Comparison of ENCODE assay signal across 7 mouse cellular contexts in genomic region chr7:100520663-100521285, GRCm38 (mm10). TPM values are rescaled to one million over a fixed set of nuclear protein-coding genes. Genes with fewer than 3 reads are reported as not detected.
A peak's percentile ranks its signal among the peaks of the same experiment; 100 is the strongest.
DNase-seq lines count a peak whose midpoint lies in the region; ATAC-seq lines count a peak whose summit lies in the region.

No protein-coding gene starts in this region.

- H3K9me3 ChIP-seq in midbrain, embryonic 13.5 days, result no peaks in the 10 kb centered on the region

- 21% methylated on average over 10 of the region's 10 CpGs for WGBS in midbrain, embryonic 13.5 days

- H3K27me3 ChIP-seq in midbrain, embryonic 13.5 days, result no peaks in the 10 kb centered on the region

- intact Hi-C loops in left cerebral cortex, postnatal 25 days (cut with DNase I), result loop anchor here (1.0 to 10.0 kb wide), 4 partner anchors 117 to 347 kb away; no protein-coding TSS in a partner anchor

- H3K9ac ChIP-seq in midbrain, embryonic 13.5 days (replicated peaks), result no peak overlapping the region

- no peaks in the 10 kb centered on the region for H3K4me1 ChIP-seq in midbrain, embryonic 13.5 days (replicated peaks)

- H3K36me3 ChIP-seq in midbrain, embryonic 13.5 days, result no peaks in the 10 kb centered on the region

- peak; percentile 78 for DNase-seq in T-cell, adult 2 months (ENCODE audit: low spot score)
- DNase-seq in cerebellum, postnatal 10 days, result peak; percentile 92 to 94
- DNase-seq in gastrocnemius, adult 18-20 months (ENCODE audit: low spot score), result peak; percentile 87
- DNase-seq in induced T-regulatory cell, adult 2 months (ENCODE audit: low read depth), result peak; percentile 89
- peak; percentile 65 to 82 for DNase-seq in left cerebral cortex, postnatal 25 days (ENCODE audit: low spot score in 2 of 2)
- DNase-seq in spleen, adult 18-20 months, result peak; percentile 57 to 82

- H3K27ac ChIP-seq in midbrain, embryonic 13.5 days, result no peak overlapping the region

- H3K4me2 ChIP-seq in midbrain, embryonic 13.5 days (replicated peaks), result no peak overlapping the region; the same call in 1 of the 2 replicates

- ATAC-seq in midbrain, embryonic 13.5 days, result peak; percentile 72

- no peak overlapping the region for H3K4me3 ChIP-seq in midbrain, embryonic 13.5 days (replicated peaks)

RNA-seq across cellular contexts. Expression of gene Dnajb13, which starts 6.0 kb away (rescaled TPM):
- total RNA-seq in gastrocnemius, adult 18-20 months (2021), result not detected
- under 1 TPM; 0.25 to 0.60 TPM for total RNA-seq in left cerebral cortex, postnatal 25 days (2021)
- 1.2 and 3.2 TPM in 2 replicates for polyA plus RNA-seq in midbrain, embryonic 13.5 days (2015; fragmentation: Nextera tagmentation; extraction: Ambion mirVana)

RNA-seq across cellular contexts. Expression of gene Coa4, which starts 16.1 kb away (rescaled TPM):
- total RNA-seq in gastrocnemius, adult 18-20 months (2021), result 10 to 100 TPM; 10.1 to 11.7 TPM
- 10 to 100 TPM; 10.2 to 11.2 TPM for total RNA-seq in left cerebral cortex, postnatal 25 days (2021)
- 16.7 and 19.7 TPM in 2 replicates for polyA plus RNA-seq in midbrain, embryonic 13.5 days (2015; fragmentation: Nextera tagmentation; extraction: Ambion mirVana)

RNA-seq across cellular contexts. Expression of gene Ucp2, which starts 27.6 kb away (rescaled TPM):
- 10 to 100 TPM; 16.6 to 17.4 TPM for total RNA-seq in gastrocnemius, adult 18-20 months (2021)
- 10 to 100 TPM; 77.1 to 78.9 TPM for total RNA-seq in left cerebral cortex, postnatal 25 days (2021)
- 51.9 and 52.5 TPM in 2 replicates for polyA plus RNA-seq in midbrain, embryonic 13.5 days (2015; fragmentation: Nextera tagmentation; extraction: Ambion mirVana)

RNA-seq across cellular contexts. Expression of gene Ucp3, which starts 48.0 kb away (rescaled TPM):
- total RNA-seq in gastrocnemius, adult 18-20 months (2021), result 100 to 1,000 TPM in 1 of 2 experiments, 10 to 100 TPM in 1; 94.4 to 203 TPM
- 1 to 10 TPM; 2.4 to 2.5 TPM for total RNA-seq in left cerebral cortex, postnatal 25 days (2021)
- polyA plus RNA-seq in midbrain, embryonic 13.5 days (2015; fragmentation: Nextera tagmentation; extraction: Ambion mirVana), result not detected in 2 replicates

Comparison
In these comparisons a context has a peak if more than half of its experiments do, and no peak if none do; other contexts are left out.
1. RNA of gene Ucp2, which starts 27.6 kb away (total RNA-seq): 77.1 to 78.9 TPM in left cerebral cortex, postnatal 25 days; 16.6 to 17.4 TPM in gastrocnemius, adult 18-20 months; every median in the first group is over 4 times any median in the second.
2. Peak in every context shown above with its lines, with median percentiles within 50 percentile points of each other: DNase-seq.